Mouse (Mus musculus) heart, adult 2 months (tissue): ENCODE measurements at regions not wholly inside any gene's neighbourhood (a gene's known extent, or its start where the extent isn't known, plus 50 kb on each side); places are given as distances from the start of the nearest gene placed in this dataset.
"Not testable (repeated sequence)": the region's sequence is repeated elsewhere in the genome, so short reads cannot be mapped to it uniquely, and the experiment has no call there.

Source experiments
- DNase-seq, 2 experiments: peaks; one replicate each; pipeline ENCODE4 v3.0.0; 2021
- H3K27ac ChIP-seq: fragments of 200-600 bp; 2 replicates; pipeline ENCODE4 v1.8.1; 2022
- H3K27me3 ChIP-seq: fragments of 200-500 bp; 2 replicates; pipeline ENCODE4 v1.6.1; 2012; ENCODE audit warnings: mild to moderate bottlenecking, low read length, inconsistent platforms, mixed read lengths; ENCODE audit not compliant: control insufficient read depth, insufficient read depth
- H3K36me3 ChIP-seq: fragments of 200-500 bp; 2 replicates; pipeline ENCODE4 v1.6.1; 2012; ENCODE audit warnings: low read length, inconsistent platforms; ENCODE audit not compliant: control insufficient read depth, insufficient read depth
- H3K4me1 ChIP-seq: fragments of 200-500 bp; 2 replicates; pipeline ENCODE4 v1.6.1; 2011; ENCODE audit warnings: low read length; ENCODE audit not compliant: control insufficient read depth, insufficient read depth
- H3K4me3 ChIP-seq: fragments of 200-600 bp; 2 replicates; pipeline ENCODE4 v1.8.1; 2022
- H3K79me2 ChIP-seq: fragments of 200-500 bp; replicated peaks from 2 replicates; pipeline ENCODE4 v1.6.1; 2012; ENCODE audit warnings: mild to moderate bottlenecking, inconsistent platforms, low read length, moderate library complexity, mixed read lengths; ENCODE audit not compliant: control insufficient read depth, insufficient read depth
- H3K9ac ChIP-seq: fragments of 200-500 bp; 2 replicates; pipeline ENCODE4 v1.6.1; 2012; ENCODE audit warnings: low read depth, mild to moderate bottlenecking, control low read depth, inconsistent platforms, low read length, mixed read lengths
- CTCF ChIP-seq: fragments of 200-600 bp; IDR thresholded peaks from 2 replicates; pipeline ENCODE4 v1.8.1; 2022; ENCODE audit warnings: antibody characterized with exemption, mild to moderate bottlenecking, moderate library complexity
- EP300 ChIP-seq: fragments of 200-500 bp; IDR thresholded peaks from 2 replicates; pipeline ENCODE4 v1.6.1; 2011; ENCODE audit warnings: low read depth, low read length, control low read depth; ENCODE audit not compliant: insufficient read depth
- POLR2A ChIP-seq: fragments of 200-500 bp; IDR thresholded peaks from 2 replicates; pipeline ENCODE4 v1.6.1; 2011; ENCODE audit warnings: mild to moderate bottlenecking, low read depth, low read length, control low read depth; ENCODE audit not compliant: insufficient read depth
- WGBS: fragments of 180-500 bp; shearing (Covaris S2); methylation state at CpG from one replicate; pipeline ENCODE4 v1.1.7; 2018; 5-methylcytosine and 5-hydroxymethylcytosine counted together
- intact Hi-C: fragments of 180-260 bp; cut with DNase I; formaldehyde crosslinking; loops from one replicate; pipeline ENCODE4 v1.15.1; 2025

GRCm38 (mm10) chr6:100411968-100412367 is 124.7 kb upstream of the Rybp start:
- no peak for DNase-seq
- H3K27ac ChIP-seq: no peak overlapping the region
- H3K79me2 ChIP-seq: no peaks in the 10 kb centered on the region
- no peak for TF ChIP-seq CTCF
- TF ChIP-seq EP300: no peak
- no peak for TF ChIP-seq POLR2A
- no peak overlapping the region for H3K4me3 ChIP-seq
- intact Hi-C loops: no loop called here
- H3K9ac ChIP-seq: no peak overlapping the region
- H3K27me3 ChIP-seq: no peaks in the 10 kb centered on the region
- WGBS: 91% methylated on average over 4 of the region's 4 CpGs
- H3K36me3 ChIP-seq: no peaks in the 10 kb centered on the region
- H3K4me1 ChIP-seq: peaks cover 4% of the 10 kb centered on the region

DNA sequence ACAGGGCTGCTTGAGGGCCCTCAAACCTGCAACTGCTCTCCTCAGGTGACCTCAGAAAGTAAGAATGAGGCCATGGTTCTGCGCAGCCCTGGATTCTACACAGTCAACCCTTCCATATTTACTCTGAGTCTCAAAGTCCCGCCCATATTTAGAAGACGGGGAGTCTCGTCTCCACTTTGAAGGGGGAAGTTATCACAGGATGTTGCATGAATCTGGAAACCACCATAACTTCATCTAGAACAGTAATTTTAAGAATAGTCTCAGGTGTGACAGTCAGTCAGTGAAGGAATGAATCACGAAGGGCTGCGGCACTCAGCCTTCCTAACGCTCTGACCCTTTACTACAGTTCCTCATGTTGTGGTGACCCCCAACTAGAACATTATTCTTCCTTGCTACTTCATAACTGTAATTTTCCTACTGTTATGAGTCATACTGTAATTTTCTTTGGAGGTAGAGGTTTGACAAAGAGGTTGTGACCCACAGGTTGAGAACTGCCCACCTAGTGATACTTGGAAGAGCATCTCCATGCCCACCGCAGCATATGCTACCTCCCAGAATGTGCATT is 122.9 kb upstream of the Rybp start:
- H3K9ac ChIP-seq: no peak overlapping the region
- no peak overlapping the region for H3K27ac ChIP-seq
- H3K79me2 ChIP-seq: no peaks in the 10 kb centered on the region
- TF ChIP-seq POLR2A (no peak), CTCF (no peak), EP300 (no peak)
- no peaks in the 10 kb centered on the region for H3K36me3 ChIP-seq
- H3K4me1 ChIP-seq: peaks cover 2% of the 10 kb centered on the region
- intact Hi-C loops: no loop called here
- DNase-seq: no peak
- H3K27me3 ChIP-seq: no peaks in the 10 kb centered on the region
- no peak overlapping the region for H3K4me3 ChIP-seq
- WGBS: 93% methylated on average over 8 of the region's 8 CpGs

- no peaks in the 10 kb centered on the region for H3K79me2 ChIP-seq
- TF ChIP-seq EP300: no peak
- TF ChIP-seq CTCF: no peak
- TF ChIP-seq POLR2A: no peak
- H3K9ac ChIP-seq: no peak overlapping the region
- no peaks in the 10 kb centered on the region for H3K4me1 ChIP-seq
- intact Hi-C loops: no loop called here
- H3K27me3 ChIP-seq: no peaks in the 10 kb centered on the region
- 82% methylated on average over 8 of the region's 8 CpGs for WGBS
- H3K4me3 ChIP-seq: no peak overlapping the region
- no peak overlapping the region for H3K27ac ChIP-seq
- no peak for DNase-seq
- H3K36me3 ChIP-seq: no peaks in the 10 kb centered on the region
These were observed 121.5 kb upstream of the Rybp start for GRCm38 (mm10) chr6:100408826-100409225.

DNA sequence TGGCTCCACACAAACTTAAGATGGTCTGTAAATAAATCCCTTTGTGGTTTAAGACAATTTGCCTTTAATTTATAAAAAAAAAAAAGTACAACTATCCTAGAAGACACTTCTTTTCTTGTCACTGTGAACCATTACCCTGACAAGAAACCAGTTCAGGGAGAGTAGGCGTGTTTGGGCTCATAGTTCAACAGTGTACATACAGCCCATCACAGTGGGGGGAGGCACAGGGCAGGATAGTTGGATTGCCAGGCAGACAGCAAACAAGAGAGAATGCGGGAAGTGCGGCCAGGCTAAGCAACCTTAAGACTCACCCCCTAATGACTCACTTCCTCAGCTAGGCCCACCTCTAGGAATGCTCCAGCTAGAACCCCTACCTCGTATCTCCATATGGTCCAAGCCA is 119.2 kb upstream of the Rybp start:
- no peak for DNase-seq
- Histone ChIP-seq H3K4me1 (no peaks in the 10 kb centered on the region), H3K27ac (no peak overlapping the region), H3K9ac (no peak overlapping the region), H3K36me3 (no peaks in the 10 kb centered on the region), H3K4me3 (no peak overlapping the region), H3K79me2 (no peaks in the 10 kb centered on the region), H3K27me3 (no peaks in the 10 kb centered on the region)
- TF ChIP-seq CTCF: no peak
- TF ChIP-seq POLR2A: no peak
- intact Hi-C loops: no loop called here
- WGBS: 74% methylated on average over 4 of the region's 4 CpGs

GRCm38 (mm10) chr6:100404161-100404560 is 116.9 kb upstream of the Rybp start:
- TF ChIP-seq EP300: no peak
- no peak for TF ChIP-seq CTCF
- TF ChIP-seq POLR2A: no peak
- 89% methylated on average over 3 of the region's 3 CpGs for WGBS
- Histone ChIP-seq H3K4me1 (no peaks in the 10 kb centered on the region), H3K9ac (no peak overlapping the region), H3K4me3 (no peak overlapping the region), H3K27me3 (no peaks in the 10 kb centered on the region), H3K36me3 (no peaks in the 10 kb centered on the region), H3K79me2 (no peaks in the 10 kb centered on the region), H3K27ac (no peak overlapping the region)
- intact Hi-C loops: no loop called here
- DNase-seq: no peak

DNA sequence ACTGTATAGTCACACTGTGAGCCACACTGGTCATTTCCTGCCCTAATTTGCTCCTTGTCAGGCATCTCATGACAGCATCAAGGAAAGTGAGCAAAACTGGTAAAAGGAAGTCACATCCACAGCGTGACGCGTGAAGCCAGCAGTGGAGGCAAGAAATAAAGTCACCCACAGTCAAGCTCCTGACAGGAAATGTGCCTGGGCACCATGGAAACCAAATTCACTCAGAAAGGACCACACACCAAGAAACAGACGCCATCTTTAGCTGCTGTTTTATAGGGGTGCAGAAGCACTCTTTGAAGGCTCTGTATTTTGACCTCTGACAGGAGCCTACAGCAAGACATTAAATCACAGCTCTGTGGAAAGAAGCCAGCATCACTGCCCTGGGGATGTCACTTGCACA is 115.4 kb upstream of the Rybp start:
- no peak for DNase-seq
- Histone ChIP-seq H3K27me3 (no peaks in the 10 kb centered on the region), H3K27ac (no peak overlapping the region), H3K4me3 (no peak overlapping the region), H3K79me2 (no peaks in the 10 kb centered on the region), H3K4me1 (no peaks in the 10 kb centered on the region), H3K9ac (no peak overlapping the region), H3K36me3 (no peaks in the 10 kb centered on the region)
- intact Hi-C loops: no loop called here
- 68% methylated on average over 4 of the region's 4 CpGs for WGBS
- TF ChIP-seq EP300 (no peak), POLR2A (no peak), CTCF (no peak)

- Histone ChIP-seq H3K4me1 (no peaks in the 10 kb centered on the region), H3K27me3 (no peaks in the 10 kb centered on the region), H3K79me2 (no peaks in the 10 kb centered on the region), H3K4me3 (no peak overlapping the region), H3K27ac (no peak overlapping the region), H3K9ac (no peak overlapping the region), H3K36me3 (no peaks in the 10 kb centered on the region)
- 100% methylated on average over 2 of the region's 2 CpGs for WGBS
- no peak for DNase-seq
- TF ChIP-seq EP300: no peak
- TF ChIP-seq CTCF: no peak
- no peak for TF ChIP-seq POLR2A
- intact Hi-C loops: no loop called here
These were observed 114.4 kb upstream of the Rybp start for GRCm38 (mm10) chr6:100401728-100402127.

DNA sequence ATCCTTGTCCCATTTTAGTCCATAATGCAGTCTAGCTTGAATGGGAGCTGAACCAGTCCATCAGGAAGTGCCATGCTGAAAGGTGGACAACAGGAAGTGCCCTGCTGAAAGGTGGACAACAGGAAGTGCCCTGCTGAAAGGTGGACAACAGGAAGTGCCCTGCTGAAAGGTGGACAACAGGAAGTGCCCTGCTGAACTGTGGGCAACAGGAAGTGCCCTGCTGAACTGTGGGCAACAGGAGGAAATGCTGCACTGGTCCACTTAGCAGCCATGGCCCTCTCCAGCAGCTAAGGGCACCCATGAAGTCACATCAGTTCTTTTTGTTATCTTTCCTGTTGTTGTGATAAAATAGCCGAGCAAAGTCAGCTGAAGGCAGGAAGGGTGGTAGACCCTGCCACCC is 112.1 kb upstream of the Rybp start:
- H3K79me2 ChIP-seq, DNase-seq, H3K4me1 ChIP-seq, intact Hi-C loops, H3K27me3 ChIP-seq, H3K4me3 ChIP-seq, H3K27ac ChIP-seq, H3K36me3 ChIP-seq, H3K9ac ChIP-seq: not testable (repeated sequence)
- 75% methylated on average over 1 of the region's 1 CpGs for WGBS
